Mouse (Mus musculus) embryonic stem cell, embryonic (primary cell): Measurements from ENCODE around the gene 6030445D17Rik.

Experiments
- CTCF ChIA-PET, 4 experiments: fragments of 300-600 bp in 2 of 4; fragments of 350-600 bp in 2 of 4; sonication (Branson Sonifier 250); formaldehyde crosslinking; loops; one replicate each; lab custom pipeline; 2022; ENCODE audit warnings: inconsistent platforms in 2 of 4; lab: Charles Lee
- POLR2A ChIA-PET, 4 experiments: fragments of 300-600 bp in 2 of 4; fragments of 350-600 bp in 2 of 4; sonication (Branson Sonifier 250); formaldehyde crosslinking; loops; one replicate each; lab custom pipeline; 2022; ENCODE audit warnings: antibody characterized with exemption in 4 of 4, inconsistent platforms in 1 of 4; lab: Charles Lee

Gene 6030445D17Rik

GRCm38 (mm10) chr4:136469941-136470346 is 7.9 kb downstream of the 6030445D17Rik start:
- ChIA-PET CTCF (interaction anchor here in 1 of 4 experiments (0.9 to 1.6 kb wide), 2 partner anchors 9 to 15 kb away, joined by 3 to 5 read pairs; no protein-coding TSS in a partner anchor), POLR2A (interaction anchor here in 3 of 4 experiments (1.0 to 11.2 kb wide), 18 partner anchors 8 to 223 kb away, joined by 3 to 128 read pairs (median 5); partner anchors contain the start of genes 6030445D17Rik (in 3 of the 3) and Tcea3 (in 1 of the 3))

- ChIA-PET CTCF (no interaction called here), POLR2A (interaction anchor here (0.6 to 11.2 kb wide), 16 partner anchors 9 to 253 kb away, joined by 3 to 128 read pairs (median 4); partner anchors contain the start of gene 6030445D17Rik (in 3 of the 4))
Measured at GRCm38 (mm10) chr4:136470347-136471071, 8.5 kb downstream of the 6030445D17Rik start.

GRCm38 (mm10) chr4:136476692-136477091 is 14.6 kb downstream of the 6030445D17Rik start:
- POLR2A ChIA-PET, result interaction anchor here in 2 of 4 experiments (0.5 to 11.2 kb wide), 7 partner anchors 9 to 95 kb away, joined by 3 to 128 read pairs (median 3); partner anchors contain the start of gene 6030445D17Rik (in 2 of the 2)
- CTCF ChIA-PET, result interaction anchor here in 2 of 4 experiments (0.5 to 1.6 kb wide), 3 partner anchors 8 to 45 kb away, joined by 3 to 6 read pairs (median 4); no protein-coding TSS in a partner anchor

GRCm38 (mm10) chr4:136486549-136486948 is 24.5 kb downstream of the 6030445D17Rik start:
- ChIA-PET POLR2A (no interaction called here), CTCF (no interaction called here)

GRCm38 (mm10) chr4:136495993-136496392 is 33.9 kb downstream of the 6030445D17Rik start:
- ChIA-PET CTCF (interaction anchor here in 3 of 4 experiments (0.6 to 1.7 kb wide), 4 partner anchors 9 to 153 kb away, joined by 3 to 5 read pairs (median 4); no protein-coding TSS in a partner anchor), POLR2A (interaction anchor here in 3 of 4 experiments (0.7 to 3.2 kb wide), 13 partner anchors 8 to 123 kb away, joined by 3 to 15 read pairs (median 4); partner anchors contain the start of genes 6030445D17Rik (in 2 of the 3) and Luzp1 (in 1 of the 3))

- POLR2A ChIA-PET, result interaction anchor here in 3 of 4 experiments (0.6 to 1.6 kb wide), 11 partner anchors 9 to 288 kb away, joined by 3 to 7 read pairs (median 3); no protein-coding TSS in a partner anchor
- CTCF ChIA-PET, result interaction anchor here in 3 of 4 experiments (0.6 to 1.1 kb wide), 6 partner anchors 10 to 218 kb away, joined by 3 to 15 read pairs (median 4); no protein-coding TSS in a partner anchor
Measured at GRCm38 (mm10) chr4:136505426-136506215, 43.6 kb downstream of the 6030445D17Rik start.

GRCm38 (mm10) chr4:136509857-136510256 is 47.8 kb downstream of the 6030445D17Rik start:
- ChIA-PET CTCF (interaction anchor here in 3 of 4 experiments (0.7 to 2.4 kb wide), 11 partner anchors 14 to 769 kb away, joined by 3 to 7 read pairs (median 3); no protein-coding TSS in a partner anchor), POLR2A (interaction anchor here in 2 of 4 experiments (0.6 to 2.0 kb wide), 10 partner anchors 10 to 104 kb away, joined by 3 to 5 read pairs (median 3); partner anchors contain the start of gene 6030445D17Rik (in 1 of the 2))

- CTCF ChIA-PET, result interaction anchor here in 1 of 4 experiments (0.7 kb wide), 1 partner anchor 17 kb away, joined by 3 read pairs; no protein-coding TSS in a partner anchor
- POLR2A ChIA-PET, result interaction anchor here in 2 of 4 experiments (0.5 to 2.7 kb wide), 7 partner anchors 9 to 121 kb away, joined by 3 to 8 read pairs (median 4); partner anchors contain the start of gene 6030445D17Rik (in 1 of the 2)
Measured at GRCm38 (mm10) chr4:136511708-136512107, 49.7 kb downstream of the 6030445D17Rik start.

- CTCF ChIA-PET, result interaction anchor here in 3 of 4 experiments (0.6 to 1.4 kb wide), 6 partner anchors 13 to 108 kb away, joined by 3 to 5 read pairs (median 3); no protein-coding TSS in a partner anchor
Measured at GRCm38 (mm10) chr4:136512905-136513304, 50.9 kb downstream of the 6030445D17Rik start.

More at GRCm38 (mm10) chr4:136512905-136513304, 50.9 kb downstream of the 6030445D17Rik start:
- POLR2A ChIA-PET, result interaction anchor here in 3 of 4 experiments (0.6 to 2.7 kb wide), 15 partner anchors 8 to 267 kb away, joined by 3 to 7 read pairs (median 4); partner anchors contain the start of genes 6030445D17Rik (in 2 of the 3) and Luzp1 (in 1 of the 3)
